Mouse (Mus musculus) megakaryocyte, embryonic 14.5 days (primary cell): ENCODE measurements around the gene Pdp2.

ENCODE experiments used
- FLI1 ChIP-seq: IDR thresholded peaks from 2 replicates; pipeline ENCODE4 v1.6.1; 2012; ENCODE audit warnings: low read length, inconsistent platforms, mixed read lengths
- GATA1 ChIP-seq: IDR thresholded peaks from 3 replicates; pipeline ENCODE4 v1.6.1; 2012; ENCODE audit warnings: mixed read lengths, low read length, inconsistent platforms, borderline replicate concordance

GRCm38 (mm10) chr8:104542160-104542559 lies 49.1 kb upstream of the Pdp2 start:
- no peak for TF ChIP-seq GATA1
- TF ChIP-seq FLI1 = no peak
